Mouse (Mus musculus) embryonic fibroblast, embryonic 13.5 days (primary cell): ENCODE results near the gene Npsr1. TPM values are rescaled to one million over a fixed set of nuclear protein-coding genes. Genes with fewer than 3 reads are reported as not detected.

Experiments used
- H3K27ac ChIP-seq: 2 replicates; pipeline ENCODE4 v1.5.1; 2012; ENCODE audit warnings: low read length, control low read depth, inconsistent platforms; ENCODE audit not compliant: insufficient read depth
- H3K4me1 ChIP-seq: 2 replicates; pipeline ENCODE4 v1.6.1; 2011; ENCODE audit warnings: low read length; ENCODE audit not compliant: control insufficient read depth, insufficient read depth
- H3K4me3 ChIP-seq: 2 replicates; pipeline ENCODE4 v1.5.1; 2011; ENCODE audit warnings: mild to moderate bottlenecking, control low read depth, low read length; ENCODE audit not compliant: insufficient read depth
- CTCF ChIP-seq: IDR thresholded peaks from 2 replicates; pipeline ENCODE4 v1.5.1; 2011; ENCODE audit warnings: mild to moderate bottlenecking, control low read depth, low read length, moderate library complexity, borderline replicate concordance; ENCODE audit not compliant: insufficient read depth
- POLR2A ChIP-seq: IDR thresholded peaks from 2 replicates; pipeline ENCODE4 v1.6.1; 2011; ENCODE audit warnings: low read depth, mild to moderate bottlenecking, control low read depth, low read length, moderate library complexity
- polyA plus RNA-seq: library from polyadenylated mRNA; stranded (reverse); fragments of >200 nt; gene quantifications from 2 replicates; pipeline ENCODE4 v1.2.4, GENCODE M21; 2011; ENCODE audit warnings: low read depth; ENCODE audit not compliant: missing spikeins, insufficient read length

Npsr1 gene
- not detected in 2 replicates for polyA plus RNA-seq

- no peak within 1 kb of the TSS for H3K4me3 ChIP-seq
- no peak within 1 kb of the TSS for H3K27ac ChIP-seq
- no peaks in the 10 kb centered on the region for H3K4me1 ChIP-seq
- TF ChIP-seq POLR2A: no peak
Observed at GRCm38 (mm10) chr9:24097696-24098095, at the start of gene Npsr1. Npsr1 (plus strand) TSS chr9:24097996.

GRCm38 (mm10) chr9:24051538-24051937 lies 46.3 kb upstream of the Npsr1 start:
- TF ChIP-seq CTCF (no peak), POLR2A (no peak)
- no peak overlapping the region for H3K4me3 ChIP-seq
- H3K27ac ChIP-seq: no peak overlapping the region
- H3K4me1 ChIP-seq: no peaks in the 10 kb centered on the region

- Histone ChIP-seq H3K4me3 (no peak overlapping the region), H3K27ac (no peak overlapping the region), H3K4me1 (no peaks in the 10 kb centered on the region)
- no peak for TF ChIP-seq POLR2A
- TF ChIP-seq CTCF: no peak
Observed at GRCm38 (mm10) chr9:24063251-24063650, 34.5 kb upstream of the Npsr1 start.

GRCm38 (mm10) chr9:24071664-24072063 lies 26.1 kb upstream of the Npsr1 start:
- H3K4me3 ChIP-seq: no peak overlapping the region
- no peak for TF ChIP-seq POLR2A
- no peak for TF ChIP-seq CTCF
- no peaks in the 10 kb centered on the region for H3K4me1 ChIP-seq
- H3K27ac ChIP-seq: 0 out of 2 replicates have a peak overlapping the region, but pooled peaks have one; percentile 18

- no peak overlapping the region for H3K27ac ChIP-seq
- no peaks in the 10 kb centered on the region for H3K4me1 ChIP-seq
- TF ChIP-seq CTCF (no peak), POLR2A (no peak)
- no peak overlapping the region for H3K4me3 ChIP-seq
Observed at GRCm38 (mm10) chr9:24077596-24077995, 20.2 kb upstream of the Npsr1 start.

GRCm38 (mm10) chr9:24091875-24092274 lies 5.9 kb upstream of the Npsr1 start:
- Histone ChIP-seq H3K4me1 (no peaks in the 10 kb centered on the region), H3K27ac (no peak overlapping the region), H3K4me3 (no peak overlapping the region)
- TF ChIP-seq POLR2A (no peak), CTCF (no peak)

- H3K4me1 ChIP-seq: no peaks in the 10 kb centered on the region
- TF ChIP-seq POLR2A: no peak
- TF ChIP-seq CTCF: no peak
- H3K4me3 ChIP-seq: no peak overlapping the region
- H3K27ac ChIP-seq: no peak overlapping the region
Observed at GRCm38 (mm10) chr9:24098526-24098925, 730 bp downstream of the Npsr1 start.

- H3K4me3 ChIP-seq: no peak overlapping the region
- no peaks in the 10 kb centered on the region for H3K4me1 ChIP-seq
- H3K27ac ChIP-seq: no peak overlapping the region
- TF ChIP-seq CTCF (no peak), POLR2A (no peak)
Observed at GRCm38 (mm10) chr9:24099631-24100030, 1.8 kb downstream of the Npsr1 start.

- H3K4me1 ChIP-seq: no peaks in the 10 kb centered on the region
- no peak overlapping the region for H3K4me3 ChIP-seq
- TF ChIP-seq POLR2A: no peak
- no peak for TF ChIP-seq CTCF
- H3K27ac ChIP-seq: no peak overlapping the region
Observed at GRCm38 (mm10) chr9:24119423-24119822, 21.6 kb downstream of the Npsr1 start.

GRCm38 (mm10) chr9:24133142-24133541 lies 35.3 kb downstream of the Npsr1 start:
- Histone ChIP-seq H3K4me3 (no peak overlapping the region), H3K4me1 (no peaks in the 10 kb centered on the region), H3K27ac (no peak overlapping the region)
- TF ChIP-seq CTCF: no peak
- TF ChIP-seq POLR2A: no peak

GRCm38 (mm10) chr9:24136354-24136753 lies 38.6 kb downstream of the Npsr1 start:
- no peak for TF ChIP-seq CTCF
- TF ChIP-seq POLR2A: no peak
- no peak overlapping the region for H3K4me3 ChIP-seq
- H3K27ac ChIP-seq: no peak overlapping the region
- no peaks in the 10 kb centered on the region for H3K4me1 ChIP-seq
